Mouse (Mus musculus) spleen, postnatal 14 days (tissue): ENCODE results near the gene Grn.
"Not testable (repeated sequence)": the region's sequence is repeated elsewhere in the genome, so short reads cannot be mapped to it uniquely, and the experiment has no call there.

Experiments
- DNase-seq, 2 experiments: peaks; one replicate each; pipeline ENCODE4 v3.0.0; 2021 to 2022; ENCODE audit warnings: low spot score in 2 of 2

Grn gene

DNA sequence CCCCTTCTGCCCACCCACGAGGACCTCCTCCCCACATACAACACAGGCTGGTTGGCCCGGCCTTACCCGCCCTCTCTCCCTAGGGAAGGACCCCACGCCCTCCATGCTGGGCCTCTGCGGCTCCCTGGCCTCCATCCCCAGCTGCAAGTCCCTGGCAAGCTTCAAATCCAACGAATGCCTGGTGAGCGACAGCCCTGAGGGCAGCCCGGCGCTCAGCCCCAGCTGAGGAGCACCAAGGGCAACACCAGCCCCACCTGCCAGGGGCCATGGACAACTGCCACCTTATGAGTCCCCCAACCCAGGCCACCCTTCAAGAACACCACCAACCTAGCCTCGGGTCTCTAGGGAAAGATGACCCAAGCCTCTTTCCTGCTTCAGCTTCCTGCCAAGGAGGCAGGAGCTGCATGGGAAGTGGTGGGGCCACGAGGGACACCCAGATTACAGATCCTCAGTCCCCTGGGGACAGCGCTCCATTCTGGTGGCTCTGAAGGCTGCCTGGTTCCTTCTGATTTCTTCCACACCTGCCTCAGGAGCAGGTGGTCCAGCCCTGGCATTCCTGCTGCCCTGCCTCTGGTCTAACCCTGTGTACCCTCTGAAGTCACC, 28.1 kb upstream of the Grn start:
- no peak for DNase-seq

DNA sequence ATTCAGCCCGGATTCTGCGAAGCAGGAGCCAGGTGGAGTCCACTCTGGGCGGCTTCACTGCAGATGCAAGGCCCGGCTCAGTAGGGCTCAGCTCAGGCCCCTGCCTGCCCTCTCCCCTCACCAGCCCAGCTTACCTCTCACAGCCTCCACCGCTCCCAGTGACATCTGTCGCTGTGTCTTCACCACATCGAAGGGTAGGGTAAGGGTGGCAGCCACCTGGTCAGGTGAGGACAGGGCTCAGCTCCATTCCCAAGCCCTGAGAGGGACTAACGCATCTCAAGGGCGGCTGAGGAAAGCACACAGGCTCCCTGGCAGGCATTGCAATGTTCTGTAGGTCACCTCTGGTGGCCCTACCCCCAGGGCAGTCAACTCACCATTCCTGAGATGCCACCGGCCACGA, 26.5 kb upstream of the Grn start:
- DNase-seq = no peak

DNA sequence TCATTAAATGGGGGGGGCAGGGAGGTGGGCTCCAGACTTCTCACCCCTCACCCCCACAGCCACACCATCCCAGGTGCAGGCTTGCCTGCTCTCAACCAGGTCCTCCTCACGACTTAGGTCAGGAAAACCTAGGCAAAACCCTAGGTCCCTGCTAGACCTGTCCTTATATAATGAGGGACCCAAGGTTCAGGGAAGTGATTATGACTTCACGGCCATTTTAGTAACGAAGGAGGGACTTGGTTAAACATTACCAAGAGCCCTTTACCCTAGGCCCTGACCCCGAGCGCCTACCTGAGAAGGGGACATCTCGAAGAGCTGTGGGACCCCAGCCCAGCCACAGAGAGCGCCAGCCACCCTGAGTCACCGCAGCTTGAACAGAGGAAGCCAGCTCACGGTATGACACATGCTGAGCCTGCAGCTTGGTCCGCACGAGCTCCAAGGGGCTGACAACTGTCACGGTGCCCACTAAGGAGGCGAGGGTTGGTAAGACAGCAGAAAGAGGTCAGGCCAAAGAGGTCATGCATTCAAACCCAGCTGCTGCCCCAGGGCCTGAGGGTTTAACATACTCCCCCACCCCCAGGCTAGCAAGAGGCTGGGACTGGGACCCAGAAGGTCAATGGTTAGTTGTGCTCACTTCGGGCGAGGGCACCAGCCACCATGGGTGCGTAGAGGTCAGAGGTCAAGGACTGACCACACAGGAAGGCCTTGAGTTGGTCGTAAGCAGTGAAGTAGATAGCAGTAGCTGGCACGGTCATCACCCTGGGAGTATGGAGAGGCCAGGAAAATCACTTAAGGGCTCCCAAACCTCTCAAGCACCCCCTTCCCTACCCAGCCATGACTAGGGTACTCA, 25.7 kb upstream of the Grn start:
- DNase-seq = no peak

DNA sequence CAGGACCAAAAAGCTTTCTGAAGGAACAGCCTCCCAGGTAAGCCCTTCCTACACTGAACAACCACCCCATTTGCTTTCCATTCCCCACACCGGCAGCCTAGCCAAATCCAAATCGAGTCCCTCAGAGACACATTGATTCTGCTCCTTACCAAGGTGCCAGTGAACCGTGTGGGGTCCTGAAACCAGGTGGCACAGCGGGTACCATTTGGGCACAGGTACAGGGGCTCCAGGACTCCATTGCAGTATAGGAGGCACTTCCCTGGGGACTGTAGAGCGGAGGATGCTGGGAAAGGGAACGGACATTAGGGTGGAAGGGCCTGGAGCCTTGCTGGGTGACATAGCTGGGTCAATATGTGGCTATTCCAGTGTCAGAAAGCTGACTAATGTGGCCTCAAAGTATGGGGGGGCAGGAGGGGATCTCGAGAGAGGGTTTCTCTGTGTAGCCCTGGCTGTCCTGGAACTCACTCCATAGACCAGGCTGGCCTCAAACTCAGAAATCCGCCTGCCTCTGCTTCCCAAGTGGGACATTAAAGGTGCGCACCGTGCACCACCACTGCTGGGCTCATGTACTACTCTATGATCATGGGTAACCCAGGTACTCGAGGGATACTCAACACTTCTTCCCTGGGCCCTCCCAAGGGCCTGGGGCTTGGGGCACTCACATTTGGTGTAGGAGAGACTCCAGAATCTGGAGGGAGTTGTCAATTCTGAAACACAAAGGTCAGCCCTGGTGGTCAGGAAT, 24.4 kb upstream of the Grn start:
- DNase-seq = no peak

DNA sequence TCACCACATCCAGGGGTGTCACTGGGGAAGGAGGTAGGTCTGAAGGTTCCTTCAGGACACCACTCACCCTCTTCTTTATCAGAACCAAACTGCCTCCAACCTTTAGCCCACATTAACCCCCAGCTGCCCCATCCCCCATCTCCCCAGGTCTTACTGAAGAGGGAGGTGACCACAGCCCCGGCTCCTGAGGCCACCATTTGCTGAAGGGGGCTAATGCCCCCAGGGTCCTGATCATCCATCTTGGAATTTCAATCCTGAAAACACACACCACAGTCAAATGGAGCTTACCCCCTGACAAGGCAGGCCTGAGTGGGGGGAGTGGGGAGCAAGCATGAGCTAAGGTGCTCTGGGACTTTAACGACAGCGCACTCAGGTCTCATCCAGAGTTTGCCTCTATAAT, 23.7 kb upstream of the Grn start:
- DNase-seq = no peak

DNA sequence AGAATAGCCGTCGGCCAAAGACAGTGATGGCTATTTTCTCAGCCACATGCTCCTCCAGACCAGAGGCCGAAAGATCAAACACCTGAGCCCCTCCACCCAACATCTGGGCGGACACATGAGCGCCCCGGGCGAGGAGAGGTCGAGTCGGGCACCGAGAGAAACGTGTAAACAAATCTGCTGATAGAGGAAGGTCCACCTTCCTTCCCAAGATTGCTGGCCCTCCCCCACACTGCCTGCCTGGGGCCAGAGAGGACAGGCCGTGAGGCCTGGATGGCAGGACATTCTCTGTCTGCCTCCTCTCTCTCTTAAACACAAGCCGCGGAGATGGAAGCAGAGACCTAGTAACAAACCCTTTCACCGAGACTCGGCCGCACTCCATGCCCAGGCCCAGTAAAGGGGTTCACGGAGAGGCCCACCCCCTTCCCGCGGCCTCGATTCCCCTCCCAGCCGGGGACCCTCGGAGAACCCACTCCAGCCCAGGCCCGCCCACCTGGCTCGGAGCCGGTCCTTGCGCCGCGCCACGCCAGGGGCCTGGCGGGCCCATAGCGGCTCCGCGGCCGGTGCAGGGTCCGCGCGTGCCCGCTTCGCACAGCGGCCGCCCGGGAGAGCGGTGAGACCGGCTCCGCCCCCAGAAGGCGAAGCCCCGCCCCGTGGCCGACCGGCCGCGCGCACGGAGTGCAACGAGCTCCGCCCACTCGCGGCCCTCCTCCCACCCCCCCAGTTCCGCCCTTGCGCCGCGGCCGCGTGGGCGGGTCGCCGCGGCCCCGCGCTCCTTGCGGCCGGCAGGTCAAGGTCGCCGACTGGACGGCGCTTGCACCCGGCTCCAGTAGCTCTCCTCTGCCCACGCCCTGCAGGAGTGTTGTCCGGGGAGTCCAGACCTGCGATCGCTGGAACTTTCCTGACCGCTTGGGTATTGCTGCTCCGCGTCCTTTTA, 22.9 kb upstream of the Grn start:
- DNase-seq = peak; percentile 93 to 96

DNA sequence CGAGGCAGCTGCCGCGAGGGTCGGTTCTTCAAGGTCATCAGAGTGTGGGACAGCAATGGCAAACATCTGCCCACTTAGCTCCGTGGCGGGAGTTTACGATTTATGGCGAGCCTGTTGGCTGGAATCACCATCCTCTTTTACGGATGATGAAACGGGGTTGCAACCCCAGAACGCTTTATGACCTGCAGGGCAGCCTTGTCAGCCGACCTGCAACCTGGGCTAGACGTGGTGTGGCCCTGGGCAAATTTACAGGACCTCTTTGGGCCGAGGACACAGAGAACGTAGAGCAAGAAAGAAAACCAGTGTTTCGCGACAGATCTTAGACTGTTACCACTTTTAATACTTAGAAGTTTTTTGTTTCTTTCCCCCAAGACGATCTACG, 22.3 kb upstream of the Grn start, which contains the start of gene Slc25a39:
Slc25a39 (minus strand) TSS at position 113 of the 382 bp plus-strand sequence.
- DNase-seq = no peak

DNA sequence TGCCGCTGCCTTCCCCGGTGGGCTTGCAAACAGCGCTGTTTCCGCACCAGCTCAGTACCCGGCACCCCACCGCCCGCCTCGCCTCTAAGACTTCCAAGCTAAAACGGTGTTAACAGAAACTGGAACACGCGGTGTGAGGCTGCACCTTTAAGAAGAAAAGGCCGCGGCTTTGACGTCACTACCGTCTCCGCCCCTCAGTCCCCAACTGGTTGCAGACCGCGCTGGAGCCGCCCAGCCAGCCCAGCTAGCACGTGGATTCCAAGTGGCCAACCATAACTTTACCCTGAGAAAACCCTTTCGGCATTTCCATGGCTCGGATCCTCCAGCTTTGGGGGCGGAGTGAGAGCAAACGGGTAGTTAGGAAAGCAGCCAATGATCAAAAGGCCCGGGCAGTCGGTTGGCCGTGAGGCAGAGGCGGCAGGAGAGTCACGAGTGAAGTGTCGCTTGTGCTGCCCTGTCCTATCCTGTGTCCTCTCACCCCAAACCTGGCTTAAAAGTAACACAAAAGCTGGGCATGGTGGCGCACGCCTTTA, 21.7 kb upstream of the Grn start:
- peak; percentile 91 to 95 for DNase-seq

DNA sequence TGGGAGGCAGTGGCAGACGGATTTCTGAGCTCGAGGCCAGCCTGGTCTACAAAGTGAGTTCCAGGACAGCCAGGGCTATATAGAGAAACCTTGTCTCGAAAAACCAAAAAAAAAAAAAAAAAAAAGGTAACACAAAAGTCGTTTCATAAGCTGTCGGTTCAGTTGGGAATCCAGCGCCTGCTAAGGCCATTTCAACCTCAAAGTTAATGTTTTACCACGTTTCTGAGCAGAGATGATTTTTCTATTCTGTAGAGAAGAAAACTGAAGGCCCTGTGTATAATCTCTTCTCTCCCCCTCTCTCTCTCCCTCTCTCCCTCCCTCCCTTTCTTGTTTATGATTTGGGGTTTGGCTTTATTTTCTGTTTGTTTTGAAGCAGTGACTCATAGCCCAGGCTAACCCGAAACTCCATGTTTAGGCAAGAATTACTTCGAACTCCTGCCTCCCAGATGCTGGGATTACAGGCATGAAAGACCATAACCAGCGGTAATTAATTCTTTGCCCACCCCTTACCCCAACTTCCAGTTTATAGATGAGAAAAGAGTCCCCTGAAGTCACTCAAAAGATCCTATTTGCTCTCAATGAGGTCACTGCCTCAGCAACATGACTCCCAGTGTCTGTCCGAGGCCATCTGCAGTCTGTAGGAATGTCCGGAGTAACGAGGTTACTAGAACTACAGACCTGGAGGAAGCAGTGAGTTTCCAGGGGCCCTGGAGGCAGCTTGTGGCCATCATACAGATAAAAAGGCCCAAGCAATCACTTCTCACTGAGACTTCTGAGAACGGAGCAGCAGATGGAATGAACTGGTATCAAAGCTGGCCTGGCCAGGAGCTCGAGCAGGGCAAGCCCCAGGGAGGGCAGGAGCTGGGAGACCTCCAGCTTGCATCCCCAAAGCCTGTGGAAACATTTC, 21.0 kb upstream of the Grn start:
- DNase-seq = no peak

DNA sequence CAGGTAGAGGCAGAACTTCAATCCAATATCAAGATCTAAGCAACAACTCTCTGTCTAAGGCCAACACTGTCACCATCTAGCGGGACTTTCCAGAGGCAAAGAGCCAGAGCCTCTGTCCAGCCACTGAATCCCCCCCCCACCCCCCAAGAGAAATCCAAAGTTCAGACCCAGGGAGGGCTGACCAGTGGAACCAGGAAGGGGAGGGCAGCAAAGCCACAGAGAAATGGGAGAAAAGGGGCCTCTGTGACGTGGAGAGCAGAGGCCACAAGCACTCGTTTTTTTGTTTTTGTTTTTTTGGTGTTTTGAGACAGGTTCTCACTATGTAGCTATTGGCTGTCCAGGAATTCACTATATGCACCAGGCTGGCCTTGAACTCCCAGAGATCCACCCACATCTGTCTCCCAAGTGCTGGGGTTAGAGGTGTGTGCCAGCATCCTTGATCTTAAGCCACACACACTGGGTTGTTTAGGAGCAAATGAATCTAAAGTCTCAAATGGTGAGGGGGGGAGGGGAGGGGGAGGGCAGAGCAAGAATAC, 20.3 kb upstream of the Grn start:
- no peak for DNase-seq

DNA sequence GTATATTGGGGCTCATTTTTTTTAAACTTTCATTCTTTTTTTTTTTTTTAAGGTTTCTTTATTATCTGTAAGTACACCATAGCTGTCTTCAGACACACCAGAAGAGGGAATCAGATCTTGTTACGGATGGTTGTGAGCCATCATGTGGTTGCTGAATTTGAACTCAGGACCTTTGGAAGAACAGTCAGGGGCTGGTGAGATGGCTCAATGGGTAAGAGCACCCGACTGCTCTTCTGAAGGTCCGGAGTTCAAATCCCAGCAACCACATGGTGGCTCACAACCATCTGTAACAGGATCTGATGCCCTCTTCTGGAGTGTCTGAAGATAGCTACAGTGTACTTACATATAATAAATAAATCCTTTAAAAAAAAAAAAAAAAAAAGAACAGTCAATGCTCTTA, 19.8 kb upstream of the Grn start:
- not testable (repeated sequence) for DNase-seq

DNA sequence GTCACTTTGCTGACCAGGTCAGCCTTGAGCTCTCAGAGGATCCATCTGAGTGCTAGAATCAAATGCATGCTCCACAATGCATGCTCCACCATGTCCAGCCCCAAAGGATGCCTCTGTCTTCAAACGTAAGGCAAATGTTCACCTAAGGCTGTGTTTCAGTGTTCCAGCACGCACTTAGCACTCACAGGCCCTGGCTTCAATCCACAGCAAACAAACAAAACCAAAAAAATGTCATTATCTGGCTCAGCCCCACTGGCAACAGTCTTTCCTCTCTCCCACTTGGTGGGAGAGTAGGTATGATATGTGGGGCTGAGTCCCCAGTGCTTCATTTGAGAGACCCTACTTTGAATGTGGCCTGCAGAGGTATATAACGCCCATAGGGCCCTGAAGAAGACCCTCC, 19.1 kb upstream of the Grn start:
- DNase-seq = no peak

DNA sequence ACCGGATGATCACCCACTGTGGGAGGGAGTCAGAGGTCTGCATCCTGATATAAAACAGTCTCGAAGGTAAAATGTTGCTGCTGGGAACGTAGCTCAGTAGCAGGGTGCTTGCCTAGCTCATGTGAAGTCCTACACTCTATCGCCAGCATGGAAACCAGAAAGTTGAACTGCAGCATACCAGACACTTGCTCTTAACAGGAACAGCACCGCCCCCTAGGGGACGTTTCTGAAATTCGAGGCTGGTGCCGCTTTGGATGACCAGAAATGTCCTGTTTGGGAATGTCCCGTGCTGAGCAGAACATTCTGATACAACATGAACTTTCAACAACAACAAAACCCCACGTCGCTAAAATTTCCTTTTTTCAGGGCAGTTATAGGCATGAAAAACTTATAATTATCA, 18.4 kb upstream of the Grn start:
- DNase-seq = peak; percentile 80 to 90

DNA sequence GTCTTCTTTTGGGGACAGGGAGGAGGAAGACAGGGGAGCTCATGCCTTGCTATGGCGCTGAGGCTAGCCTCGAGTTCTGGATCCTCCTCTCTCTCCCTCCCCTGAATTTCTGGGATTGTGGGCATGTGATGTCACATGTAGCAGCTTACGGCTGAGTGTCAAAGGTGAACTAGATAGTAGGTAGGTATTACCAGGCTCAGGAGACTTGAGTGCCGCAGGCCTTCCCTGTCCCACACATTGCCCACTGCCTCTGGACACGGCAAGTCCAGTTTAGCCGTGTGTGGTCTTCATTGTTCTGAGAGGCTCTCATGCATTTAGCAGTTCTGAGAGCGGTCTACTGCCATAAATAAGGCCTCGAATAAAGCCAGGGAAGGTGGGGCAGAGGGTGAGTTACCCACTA, 17.1 kb upstream of the Grn start:
- peak in 1 of 2 experiments; percentile 3 for DNase-seq

DNA sequence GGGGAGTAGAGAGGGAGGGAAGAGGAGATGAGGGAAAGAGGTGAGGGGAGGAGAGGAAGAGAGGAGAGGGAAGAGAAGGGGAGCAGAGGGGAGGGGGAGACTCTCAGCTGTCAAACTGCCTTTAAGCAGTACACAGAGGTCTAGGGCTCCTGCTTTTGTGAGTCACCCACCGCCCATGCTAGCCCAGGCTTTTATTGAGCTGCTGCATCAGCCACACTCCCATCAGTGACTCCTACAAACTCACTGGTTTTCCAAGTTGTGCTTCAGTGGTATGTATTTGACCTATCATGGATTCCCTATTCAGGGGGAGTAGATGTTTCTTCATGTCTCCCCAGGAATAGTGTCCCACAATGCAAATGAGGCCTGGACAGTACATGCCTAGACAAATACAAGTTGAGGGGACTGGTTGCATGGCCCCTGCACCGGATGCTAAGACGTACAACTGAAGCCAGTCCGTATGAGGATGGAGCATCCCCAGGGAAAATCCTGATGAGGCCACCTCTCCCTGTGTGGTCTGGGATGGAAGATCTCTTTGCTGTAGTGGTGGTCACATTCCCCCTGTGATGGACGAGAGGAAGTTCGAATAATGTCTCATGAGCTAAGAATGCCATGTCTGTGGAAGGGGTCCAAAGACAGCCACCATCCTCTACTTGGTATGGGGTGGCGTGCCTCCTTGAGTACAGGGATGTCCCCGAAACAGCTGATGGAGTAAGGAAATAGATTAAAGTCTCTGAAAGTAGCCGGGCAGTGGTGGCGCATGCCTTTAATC, 14.9 kb upstream of the Grn start:
- DNase-seq = no peak

DNA sequence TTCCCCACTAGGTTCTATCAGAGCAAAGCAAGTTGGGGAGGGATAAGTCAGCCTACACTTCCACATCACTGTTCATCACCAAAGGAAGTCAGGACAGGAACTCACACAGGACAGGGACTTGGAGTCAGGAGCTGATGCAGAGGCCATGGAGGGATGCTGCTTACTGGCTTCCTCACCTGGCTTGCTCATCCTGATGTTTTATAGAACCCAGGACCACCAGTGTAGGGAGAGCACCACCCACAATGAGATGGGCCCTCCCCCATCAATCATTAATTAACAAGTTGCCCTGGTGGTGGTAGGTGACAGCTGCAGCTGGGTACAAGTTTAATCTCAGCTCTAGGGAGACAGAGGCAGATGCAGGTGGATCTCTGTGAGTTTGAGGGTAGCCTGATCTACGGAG, 13.0 kb upstream of the Grn start:
- DNase-seq = peak in 1 of 2 experiments; percentile 4

DNA sequence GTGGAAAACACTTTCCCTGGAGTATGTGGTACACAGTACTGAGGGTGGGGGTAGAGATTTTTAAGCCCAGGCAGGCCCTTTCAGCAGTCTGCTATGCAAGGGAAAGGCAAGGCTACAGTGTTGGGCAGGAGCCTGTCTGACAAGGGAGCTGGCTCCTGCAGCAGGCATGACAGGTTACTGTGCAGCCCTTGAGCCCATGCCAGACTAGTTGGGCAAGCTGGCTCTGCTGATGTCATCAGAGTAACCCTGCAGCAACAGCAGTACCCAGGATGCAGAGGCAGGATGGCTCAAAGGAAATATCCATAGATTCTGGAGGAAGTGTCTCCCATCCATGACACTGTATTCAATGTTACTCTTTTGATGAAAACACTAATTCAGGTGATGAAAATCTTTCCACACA, 11.2 kb upstream of the Grn start:
- DNase-seq = no peak

DNA sequence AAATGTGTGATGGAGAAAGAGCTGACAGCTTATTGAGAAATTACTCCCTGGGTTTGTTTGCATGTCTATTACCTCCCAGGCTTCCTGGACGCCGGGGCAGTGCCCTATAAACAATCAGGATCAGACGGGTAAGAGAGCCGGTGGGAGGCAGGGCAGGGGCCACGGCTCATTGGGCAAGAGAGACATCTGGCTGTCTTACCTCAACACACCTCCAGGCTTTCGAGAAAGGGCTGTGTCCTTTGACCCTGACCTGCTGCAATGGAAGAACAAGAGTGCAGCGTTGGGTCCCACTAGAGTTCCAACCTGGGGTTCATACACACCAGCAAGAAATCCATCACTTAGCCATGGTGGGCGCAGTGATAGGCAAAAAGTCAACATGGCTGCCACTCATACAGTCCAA, 8.6 kb upstream of the Grn start:
- DNase-seq = no peak

DNA sequence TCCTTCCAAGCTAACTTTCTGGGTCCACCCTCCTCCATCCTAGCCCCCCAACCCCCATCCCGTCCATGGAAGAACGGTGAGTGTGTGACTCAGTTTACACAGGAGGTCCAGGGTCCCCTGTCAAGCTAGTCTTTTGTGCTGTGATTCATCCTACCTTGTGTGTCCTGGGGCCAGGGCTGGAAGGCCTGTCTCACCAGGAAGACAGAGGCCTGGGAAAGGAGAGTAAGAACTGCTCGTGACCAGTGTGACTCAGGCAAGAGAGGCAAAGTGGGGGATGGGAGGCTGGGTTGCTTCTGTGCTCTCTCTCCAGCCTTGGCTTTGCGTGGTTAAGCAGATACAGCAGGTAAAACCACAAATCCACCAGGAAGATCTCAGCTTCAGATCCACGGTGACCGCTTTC, 5.4 kb upstream of the Grn start:
- DNase-seq = peak in 1 of 2 experiments; percentile 4
